In genomic region chr3:140233809-140234208, GRCm38 (mm10) we compare ENCODE assay signal across 23 mouse cellular contexts.
DNase-seq lines count a peak whose midpoint lies in the region; ATAC-seq lines count a peak whose summit lies in the region.
"Had no signal": no experiment of that assay in that cellular context is flagged by ENCODE, and none has a peak within 500 bp of the region (broad histone marks: within the 10 kb centered on the region; RNA-seq: fewer than 3 reads in every experiment).

No protein-coding gene starts in this region.

- intact Hi-C loops in left cerebral cortex, postnatal 10 days (cut with DNase I), result no loop called here

- 82% methylated on average over 2 of the region's 2 CpGs for WGBS in forebrain, embryonic 14.5 days

- no peaks in the 10 kb centered on the region for H3K4me1 ChIP-seq in forebrain, embryonic 14.5 days (ENCODE audit: control insufficient read depth, insufficient read depth, low read length)
- H3K4me1 ChIP-seq: embryonic facial prominence, embryonic 13.5 days; embryonic facial prominence, embryonic 15.5 days; forebrain, embryonic 10.5 days; forebrain, embryonic 12.5 days; forebrain, embryonic 15.5 days had no signal

- H3K4me2 ChIP-seq in forebrain, embryonic 14.5 days (ENCODE audit: low read length), result no peak overlapping the region
- H3K4me2 ChIP-seq: embryonic facial prominence, embryonic 13.5 days; embryonic facial prominence, embryonic 15.5 days; forebrain, embryonic 12.5 days; forebrain, embryonic 15.5 days had no signal

- no peaks in the 10 kb centered on the region for H3K9me3 ChIP-seq in forebrain, embryonic 14.5 days (replicated peaks; ENCODE audit: control insufficient read depth, low read length)
- H3K9me3 ChIP-seq: embryonic facial prominence, embryonic 13.5 days; embryonic facial prominence, embryonic 15.5 days; forebrain, embryonic 10.5 days; forebrain, embryonic 12.5 days; forebrain, embryonic 15.5 days had no signal

- no peaks in the 10 kb centered on the region for H3K27me3 ChIP-seq in forebrain, embryonic 14.5 days (replicated peaks; ENCODE audit: control insufficient read depth, insufficient read depth, low read length)
- H3K27me3 ChIP-seq: embryonic facial prominence, embryonic 13.5 days; embryonic facial prominence, embryonic 15.5 days; forebrain, embryonic 12.5 days; forebrain, embryonic 15.5 days had no signal

- no peak overlapping the region for H3K27ac ChIP-seq in forebrain, embryonic 14.5 days (ENCODE audit: low read depth, low read length)
- H3K27ac ChIP-seq: embryonic facial prominence, embryonic 13.5 days; embryonic facial prominence, embryonic 15.5 days; forebrain, embryonic 10.5 days; forebrain, embryonic 12.5 days; forebrain, embryonic 15.5 days had no signal

- H3K4me3 ChIP-seq in forebrain, embryonic 14.5 days (ENCODE audit: low read depth, low read length), result no peak overlapping the region
- H3K4me3 ChIP-seq: embryonic facial prominence, embryonic 13.5 days; embryonic facial prominence, embryonic 15.5 days; erythroblast, embryonic 14.5 days; forebrain, embryonic 10.5 days; forebrain, embryonic 12.5 days; forebrain, embryonic 15.5 days had no signal

- H3K36me3 ChIP-seq in forebrain, embryonic 14.5 days (ENCODE audit: control insufficient read depth, insufficient read depth, low read length), result no peaks in the 10 kb centered on the region
- H3K36me3 ChIP-seq: embryonic facial prominence, embryonic 13.5 days; embryonic facial prominence, embryonic 15.5 days; forebrain, embryonic 10.5 days; forebrain, embryonic 12.5 days; forebrain, embryonic 15.5 days had no signal

- DNase-seq in frontal cortex, adult 2 months (ENCODE audit: extremely low spot score in 1 of 2, low spot score in 1 of 2), result no peak
- no peak for DNase-seq in forebrain, embryonic 14.5 days (ENCODE audit: low spot score)
- no peak for DNase-seq in left cerebral cortex, postnatal 10 days (ENCODE audit: extremely low spot score in 1 of 2, low spot score in 2 of 2)
- no peak for DNase-seq in cerebellum, postnatal 14 days
- DNase-seq: adrenal gland, adult 8-10 months; adrenal gland, postnatal 14 days; B cell, adult 2 months; cerebellum, adult 11-12 months; cerebellum, adult 8-10 months; cerebellum, adult 9-11 months; cerebellum, postnatal 25 days; embryo, embryonic 11 days; forebrain, postnatal 0 days had no signal

- H3K9ac ChIP-seq in forebrain, embryonic 14.5 days (ENCODE audit: low read length), result no peak overlapping the region
- H3K9ac ChIP-seq: embryonic facial prominence, embryonic 13.5 days; embryonic facial prominence, embryonic 15.5 days; forebrain, embryonic 12.5 days; forebrain, embryonic 15.5 days; forebrain, postnatal 0 days had no signal

- ATAC-seq in frontal cortex, adult (ENCODE audit: low TSS enrichment), result peak; percentile 41; the same call in 1 of the 2 replicates
- 0 out of 2 replicates have a peak, but pooled peaks have one; percentile 40 for ATAC-seq in common myeloid progenitor, adult 5-6 weeks (replicated peaks; ENCODE audit: low read depth, poor library complexity, severe bottlenecking)
- ATAC-seq in megakaryocyte, adult 5-6 weeks (ENCODE audit: poor library complexity, severe bottlenecking), result peak; percentile 59
- ATAC-seq in forebrain, embryonic 14.5 days, result no peak
- ATAC-seq: CD4-positive, CD25-positive, alpha-beta regulatory T cell, adult 4 months; forebrain, embryonic 15.5 days; forebrain, postnatal 0 days had no signal
